Mouse (Mus musculus) B cell, adult 67 days (primary cell): ENCODE data around the gene BC037034. TPM values are rescaled to one million over a fixed set of nuclear protein-coding genes. Genes with fewer than 3 reads are reported as not detected.

Experiments used
- total RNA-seq, 2 experiments: library from RNA; stranded (reverse); gene quantifications; 4 replicates each; pipeline ENCODE4 v1.2.4; 2023

Gene BC037034
- total RNA-seq = 10 to 100 TPM; 64.9 to 65.9 TPM

DNA sequence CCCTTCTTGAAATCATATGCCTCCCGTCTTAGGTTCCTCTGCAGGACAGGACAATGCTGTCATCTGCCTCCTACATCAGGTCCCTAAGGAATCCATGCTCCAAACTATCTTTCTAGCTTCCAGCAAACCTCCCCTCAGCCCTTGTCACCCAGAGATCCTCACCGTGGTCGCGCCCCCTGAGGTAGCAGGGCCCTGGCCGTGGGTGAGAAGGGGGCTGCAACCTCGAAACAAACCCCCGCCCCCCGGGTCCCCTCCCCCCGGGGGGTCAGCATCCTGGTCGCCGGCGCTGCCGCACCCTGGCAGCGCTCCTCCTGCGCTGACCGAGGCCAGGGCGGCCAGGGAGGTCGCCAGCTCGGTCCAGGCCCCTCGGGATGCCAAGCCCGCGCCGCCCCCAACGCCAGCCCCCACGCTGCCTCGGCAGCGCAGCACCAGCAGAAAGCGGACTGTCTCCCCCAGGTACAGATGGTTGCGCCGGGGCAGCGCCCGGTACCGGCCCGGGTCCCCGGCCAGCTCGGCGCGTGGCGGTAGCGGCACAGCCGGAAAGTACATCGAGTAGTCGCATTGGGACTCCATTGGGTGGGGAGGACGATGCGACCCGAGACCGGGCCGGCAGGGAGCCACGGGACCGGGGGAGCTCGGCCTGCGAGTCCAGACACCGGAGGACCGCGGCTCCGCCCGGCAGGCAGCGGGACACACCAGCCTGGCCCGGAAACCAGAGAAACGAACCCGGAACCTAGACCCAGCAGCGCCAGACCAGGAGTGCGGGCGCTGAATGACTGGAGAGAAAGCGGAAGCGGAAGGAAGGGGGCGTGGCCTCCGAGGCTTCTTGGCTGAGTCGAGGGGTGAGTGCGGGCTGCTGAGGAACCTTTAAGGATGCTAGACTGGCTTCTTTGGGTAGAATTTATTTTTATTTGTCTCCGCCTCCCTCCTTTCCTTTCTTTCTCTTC lies at the start of gene BC037034:
BC037034 (minus strand) TSS at position 774 of the 947 bp plus-strand sequence.

DNA sequence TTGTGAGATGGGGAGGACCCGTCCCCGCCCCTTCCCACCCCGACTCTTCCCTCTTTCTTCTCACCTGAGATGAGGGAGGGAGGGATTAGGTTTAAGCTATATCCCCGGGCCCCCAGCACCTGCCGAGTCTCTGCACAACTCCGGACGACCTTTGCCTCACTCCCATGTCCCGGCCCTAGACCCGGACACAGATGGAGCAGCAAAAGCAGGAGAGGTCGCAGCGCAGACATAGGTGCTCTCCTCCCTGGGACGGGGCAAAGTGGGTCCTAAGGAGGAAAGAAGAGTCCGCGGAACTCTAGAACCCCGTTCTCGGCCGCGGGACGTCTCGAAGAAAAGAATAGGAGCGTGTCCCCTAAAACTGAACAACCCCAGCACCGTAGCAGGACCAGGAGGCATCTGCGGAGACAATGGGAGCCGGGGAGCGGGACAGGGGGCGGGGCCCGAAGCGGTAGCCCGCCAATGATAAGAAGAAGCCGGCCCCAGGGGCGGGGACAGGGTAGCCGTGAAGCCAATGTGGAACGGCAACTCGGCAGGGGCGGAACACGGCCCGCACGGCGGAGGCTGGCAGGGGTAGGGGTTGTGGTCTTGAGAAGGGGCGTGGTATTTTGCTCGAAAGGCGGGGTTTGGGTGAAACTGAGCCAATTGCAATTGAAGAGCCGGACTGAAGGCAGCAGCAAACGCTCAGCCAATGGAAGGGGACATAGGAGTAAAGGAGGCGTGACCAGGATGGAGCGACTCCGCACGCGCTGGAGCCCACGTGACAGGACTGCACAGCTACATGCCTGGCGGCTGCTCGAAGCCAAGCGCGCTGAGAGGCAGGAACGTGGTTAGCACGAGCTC lies 16.0 kb upstream of the BC037034 start, which contains the start of the genes Gm43720, Gpc2 and Stag3:
Gm43720 (minus strand) TSS at position 374 of the 840 bp plus-strand sequence.
Gpc2 (minus strand) TSS at position 421 of the 840 bp plus-strand sequence.
Stag3 (plus strand) TSS at position 656 of the 840 bp plus-strand sequence.

GRCm38 (mm10) chr5:138272409-138272923 lies 8.6 kb upstream of the BC037034 start, which contains the start of gene Gal3st4:
TSS of gene Gal3st4 (minus strand) at chr5:138272840.

GRCm38 (mm10) chr5:138255353-138256093 lies 8.3 kb downstream of the BC037034 start, which contains the start of gene Lamtor4:
TSS of gene Lamtor4 (plus strand) at chr5:138255482.

GRCm38 (mm10) chr5:138225700-138226099 lies 38.1 kb downstream of the BC037034 start, which contains the start of gene Nxpe5:
TSS of gene Nxpe5 (plus strand) at chr5:138225898.

Other genes starting within 250 kb of the BC037034 start
- not detected for gene Smok3a, start 242.8 kb downstream of the BC037034 start, total RNA-seq
- not detected for gene Smok3b, start 242.6 kb downstream of the BC037034 start, total RNA-seq
- not detected for gene Smok3c, start 210.8 kb downstream of the BC037034 start, total RNA-seq
- 10 to 100 TPM; 16.3 to 21.6 TPM for gene Zkscan1, start 178.9 kb downstream of the BC037034 start, total RNA-seq
- 10 to 100 TPM; 10.1 to 14.2 TPM for gene Zscan21, start 147.1 kb downstream of the BC037034 start, total RNA-seq
- 10 to 100 TPM in 1 of 2 experiments, 1 to 10 TPM in 1; 9.9 to 13.8 TPM for gene Zfp113, start 108.3 kb downstream of the BC037034 start, total RNA-seq
- gene Cops6, start 103.0 kb downstream of the BC037034 start, total RNA-seq = 10 to 100 TPM; 51.4 to 60.2 TPM
- gene Ap4m1, start 92.0 kb downstream of the BC037034 start, total RNA-seq = 10 to 100 TPM; 34.1 to 40.9 TPM
- gene Mcm7, start 91.6 kb downstream of the BC037034 start, total RNA-seq = 10 to 100 TPM; 56.1 to 60.8 TPM
- 10 to 100 TPM; 34.8 to 37.7 TPM for gene Taf6, start 76.6 kb downstream of the BC037034 start, total RNA-seq
- gene Cnpy4, start 76.5 kb downstream of the BC037034 start, total RNA-seq = 10 to 100 TPM; 15.8 to 21.7 TPM
- gene Mblac1, start 69.7 kb downstream of the BC037034 start, total RNA-seq = 1 to 10 TPM; 1.6 to 2.4 TPM
- gene Nxpe5, start 38.1 kb downstream of the BC037034 start, total RNA-seq = under 1 TPM in 1 of 2 experiments, not detected in 1; 0.23 TPM
- gene Lamtor4, start 8.6 kb downstream of the BC037034 start, total RNA-seq = 10 to 100 TPM; 41.9 to 45.1 TPM
- gene Gal3st4, start 8.8 kb upstream of the BC037034 start, total RNA-seq = not detected
- not detected for gene Gm43720, start 15.9 kb upstream of the BC037034 start, total RNA-seq
- 1 to 10 TPM; 2.9 to 4.0 TPM for gene Gpc2, start 16.0 kb upstream of the BC037034 start, total RNA-seq
- not detected for gene Stag3, start 16.2 kb upstream of the BC037034 start, total RNA-seq
- gene Pvrig, start 77.9 kb upstream of the BC037034 start, total RNA-seq = 1 to 10 TPM in 1 of 2 experiments, not detected in 1; 1.0 TPM
- 10 to 100 TPM; 22.5 to 25.2 TPM for gene Zfp157, start 177.4 kb upstream of the BC037034 start, total RNA-seq